Mouse (Mus musculus) effector memory CD4-positive, alpha-beta T cell, adult 7 months (primary cell): Measurements from ENCODE around the gene Mdga2. TPM values are rescaled to one million over a fixed set of nuclear protein-coding genes. Genes with fewer than 3 reads are reported as not detected.

Experiments
- polyA plus RNA-seq: library from polyadenylated mRNA; unstranded; fragments of 100-300 nt; shearing (Covaris generic); gene quantifications from one replicate; pipeline ENCODE4 v1.2.1, GENCODE M21; 2017

Gene Mdga2
- polyA plus RNA-seq = 0.39 TPM

DNA sequence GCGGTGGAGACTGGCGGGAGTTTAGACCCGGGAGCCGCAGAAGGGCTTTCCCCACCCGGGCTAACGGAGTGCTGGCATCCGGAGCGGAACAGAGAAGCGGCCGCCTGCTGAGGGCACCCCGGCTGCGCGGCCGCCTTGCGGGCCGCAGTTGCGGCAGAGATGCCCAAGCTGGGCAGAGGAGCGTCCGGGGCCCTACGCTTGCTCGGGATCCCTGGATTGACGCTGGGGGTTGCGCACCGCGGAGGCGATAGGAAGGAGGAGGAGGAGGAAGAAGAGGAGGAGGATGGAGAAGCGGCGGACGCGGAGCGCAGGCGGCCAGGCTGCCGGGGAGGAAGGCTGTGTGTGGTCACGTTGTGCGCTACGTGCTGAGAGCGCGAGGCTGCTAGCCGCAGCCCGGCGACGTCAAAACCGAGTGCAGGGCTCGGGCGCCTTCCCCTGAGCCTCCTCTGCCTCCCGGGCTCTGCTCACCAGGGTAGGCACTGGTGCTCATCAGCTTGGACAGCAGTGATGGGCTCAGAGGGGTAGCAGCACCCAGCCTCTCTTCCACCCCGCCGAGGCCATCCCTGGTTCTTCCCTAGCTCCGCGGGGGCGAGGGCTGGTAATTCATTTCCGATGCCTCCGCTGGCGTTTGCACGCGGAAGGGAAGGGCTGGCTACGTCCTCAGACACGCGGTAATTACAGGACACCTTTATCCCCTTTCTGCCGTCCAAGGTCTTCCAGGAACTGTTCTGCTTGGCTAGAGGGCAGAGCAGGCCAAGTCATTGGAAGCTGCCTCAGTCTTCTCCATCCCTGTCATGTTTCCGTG lies at the start of gene Mdga2:
Mdga2 (minus strand) TSS at position 329 of the 805 bp plus-strand sequence.

